9 mouse cellular contexts compared by ENCODE assay signal in the genomic region with DNA sequence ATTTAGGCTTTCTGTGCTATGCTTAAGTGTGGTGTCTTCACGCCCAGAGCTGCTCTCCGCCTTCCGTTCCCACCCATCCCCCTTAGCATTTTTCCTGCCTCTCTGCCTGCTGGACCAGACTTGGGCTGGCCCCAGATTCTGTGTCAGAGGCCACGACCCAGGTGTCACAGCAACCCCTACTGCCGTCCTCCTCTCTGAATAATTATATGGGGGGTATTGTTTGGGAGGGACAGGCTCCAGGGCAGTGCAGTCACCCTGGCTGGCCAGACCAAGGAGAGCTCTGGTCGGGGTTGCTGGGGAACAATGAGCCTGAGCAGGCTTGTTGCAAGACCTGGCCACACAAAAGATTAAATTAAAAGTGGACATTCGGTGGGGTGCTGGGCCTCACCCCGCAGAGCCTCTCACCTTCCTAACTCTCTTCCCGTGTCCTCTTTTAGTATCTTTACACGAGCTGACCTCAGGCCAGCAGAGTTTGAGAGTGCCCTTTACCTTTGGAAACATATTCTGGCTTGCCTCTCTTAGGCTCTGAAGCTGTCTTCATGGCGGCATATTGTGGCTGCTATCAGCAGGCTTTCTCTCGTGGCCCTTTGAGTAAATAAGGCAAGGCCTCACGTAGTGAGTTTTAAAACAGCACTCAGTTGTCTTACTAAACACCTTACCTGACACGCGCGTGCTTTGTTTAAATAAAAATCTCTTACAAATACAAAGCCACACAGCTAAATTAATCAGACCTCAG. TPM values are rescaled to one million over a fixed set of nuclear protein-coding genes. Genes with fewer than 3 reads are reported as not detected.
DNase-seq lines count a peak whose midpoint lies in the region; ATAC-seq and TF ChIP-seq lines count a peak whose summit lies in the region.
"Had no signal": no experiment of that assay in that cellular context is flagged by ENCODE, and none has a peak within 500 bp of the region (broad histone marks: within the 10 kb centered on the region; RNA-seq: fewer than 3 reads in every experiment).

No protein-coding gene starts in this region.

- no peak for TF ChIP-seq CTCF in liver, adult 2 months (IDR thresholded peaks at IDR 0.05; ENCODE audit: low read depth, low read length)

- peaks cover 16 to 30% of the 10 kb centered on the region in 2 experiments for H3K4me1 ChIP-seq in heart, embryonic 14.5 days (ENCODE audit: control insufficient read depth in 2 of 2, insufficient read depth in 2 of 2, low read length in 2 of 2)
- H3K4me1 ChIP-seq in liver, adult 2 months (ENCODE audit: control insufficient read depth, insufficient read depth, low read length) = peaks cover 12% of the 10 kb centered on the region

- peak; percentile 22 to 32 for DNase-seq in cerebellum, postnatal 10 days
- DNase-seq in cerebellum, adult 9-11 months = no peak
- peak; percentile 52 for DNase-seq in MN1 (ENCODE audit: low spot score)
- peak; percentile 58 for DNase-seq in liver, adult 2 months (ENCODE audit: extremely low read depth, low read depth, low spot score)
- DNase-seq in frontal cortex, postnatal 25 days (ENCODE audit: low spot score in 2 of 2) = no peak
- no peak for DNase-seq in cerebellum, adult 8-10 months
- no peak for DNase-seq in right cerebral cortex, postnatal 14 days

- H3K79me2 ChIP-seq in liver, adult 2 months (ENCODE audit: control insufficient read depth, insufficient read depth, low read length) = no peaks in the 10 kb centered on the region

- no peaks in the 10 kb centered on the region for H3K27me3 ChIP-seq in heart, embryonic 14.5 days (ENCODE audit: control insufficient read depth, insufficient read depth, low read length)
- H3K27me3 ChIP-seq in liver, adult 2 months (ENCODE audit: control insufficient read depth, insufficient read depth, low read length) = no peaks in the 10 kb centered on the region

- no peaks in the 10 kb centered on the region for H3K36me3 ChIP-seq in heart, embryonic 14.5 days (ENCODE audit: control insufficient read depth, insufficient read depth, low read length)
- H3K36me3 ChIP-seq in liver, adult 2 months (ENCODE audit: control insufficient read depth, insufficient read depth, low read length) = no peaks in the 10 kb centered on the region

- H3K4me3 ChIP-seq in heart, embryonic 14.5 days (ENCODE audit: control insufficient read depth in 1 of 2, insufficient read depth in 1 of 2, low read depth in 1 of 2, low read length in 2 of 2) = no peak overlapping the region
- H3K4me3 ChIP-seq in liver, adult 2 months (ENCODE audit: insufficient read depth, low read depth, low read length) = no peak overlapping the region

- 0 out of 2 replicates have a peak overlapping the region, but pooled peaks have one; percentile 21 for H3K9ac ChIP-seq in heart, embryonic 14.5 days (ENCODE audit: low read length)
- H3K9ac ChIP-seq in liver, adult 2 months (ENCODE audit: low read depth, low read length) = no peak overlapping the region

- H3K27ac ChIP-seq in heart, embryonic 14.5 days (replicated peaks in 1 of 2; ENCODE audit: control insufficient read depth in 1 of 2, insufficient read depth in 1 of 2, low read depth in 2 of 2, low read length in 2 of 2) = peak overlapping the region; percentile 43 to 50
- peak overlapping the region; percentile 28 for H3K27ac ChIP-seq in liver, adult 2 months (replicated peaks; ENCODE audit: insufficient read depth, low read depth, low read length)
- H3K27ac ChIP-seq: macrophage had no signal

- WGBS in heart, embryonic 14.5 days = 31% methylated on average over 16 of the region's 16 CpGs
- WGBS in liver, adult 2 months = 19% methylated on average over 16 of the region's 16 CpGs

- H3K9me3 ChIP-seq in heart, embryonic 14.5 days (ENCODE audit: control insufficient read depth, low read length) = no peaks in the 10 kb centered on the region

- H3K4me2 ChIP-seq in heart, embryonic 14.5 days (ENCODE audit: low read length) = no peak overlapping the region

- no peak for TF ChIP-seq POLR2A in liver, adult 2 months (IDR thresholded peaks at IDR 0.05; ENCODE audit: extremely low read depth, insufficient read depth, low read length)

- peak; percentile 32; the same call in 1 of the 2 replicates for ATAC-seq in heart, embryonic 14.5 days (ENCODE audit: insufficient number of reproducible peaks, insufficient read depth, low FRiP score, low read depth)

RNA-seq across cellular contexts. Expression of a gene that starts 45.1 kb away (rescaled TPM):
- polyA plus RNA-seq in heart, embryonic 14.5 days (2014; fragmentation: Nextera tagmentation; extraction: Ambion mirVana) = 2.9 and 3.2 TPM in 2 replicates
- 0.20 and 0.46 TPM in 2 replicates for total RNA-seq in liver, adult 2 months (2014; rRNA removed)
- 0.21 and 0.22 TPM in 2 replicates for polyA plus RNA-seq in liver, adult 2 months (2012; rRNA removed)
- polyA plus RNA-seq: macrophage had no signal

Comparison
In these comparisons a context has a peak if more than half of its experiments do, and no peak if none do; other contexts are left out.
1. DNase-seq: peak in cerebellum, postnatal 10 days (2 of 2), MN1 (single experiment) and liver, adult 2 months (single experiment); none in cerebellum, adult 9-11 months (single experiment), frontal cortex, postnatal 25 days (0 of 2), cerebellum, adult 8-10 months (single experiment) and right cerebral cortex, postnatal 14 days (single experiment).